Mouse (Mus musculus) macrophage (primary cell): Measurements from ENCODE around the gene Olfr632. TPM values are rescaled to one million over a fixed set of nuclear protein-coding genes. Genes with fewer than 3 reads are reported as not detected.

ENCODE experiments used
- polyA plus RNA-seq: library from polyadenylated mRNA; stranded (reverse); fragments of 250-400 nt; gene quantifications from 3 replicates; pipeline ENCODE4 v1.2.4, GENCODE M21; 2018; ENCODE audit warnings: inconsistent platforms

Gene Olfr632
- polyA plus RNA-seq, 1 experiment from 2014 or later = not detected

Other genes with a start within 250 kb of the Olfr632 start
- not detected in 3 replicates for gene Olfr243, start 219.7 kb upstream of the Olfr632 start, polyA plus RNA-seq
- gene Olfr628, start 204.0 kb upstream of the Olfr632 start, polyA plus RNA-seq = not detected in 3 replicates
- gene Olfr629, start 189.4 kb upstream of the Olfr632 start, polyA plus RNA-seq = not detected in 3 replicates
- gene Olfr630, start 177.0 kb upstream of the Olfr632 start, polyA plus RNA-seq = not detected in 3 replicates
- not detected in 3 replicates for gene Olfr69, start 162.8 kb upstream of the Olfr632 start, polyA plus RNA-seq
- gene Olfr68, start 154.6 kb upstream of the Olfr632 start, polyA plus RNA-seq = not detected in 3 replicates
- gene Olfr67, start 142.5 kb upstream of the Olfr632 start, polyA plus RNA-seq = not detected in 3 replicates
- gene Hbb-bt, start 120.4 kb upstream of the Olfr632 start, polyA plus RNA-seq = not detected in 3 replicates
- not detected in 3 replicates for gene Hbb-bs, start 106.3 kb upstream of the Olfr632 start, polyA plus RNA-seq
- gene Hbb-bh2, start 93.8 kb upstream of the Olfr632 start, polyA plus RNA-seq = not detected in 3 replicates
- gene Hbb-bh1, start 91.2 kb upstream of the Olfr632 start, polyA plus RNA-seq = not detected in 3 replicates
- not detected in 3 replicates for gene Hbb-y, start 81.1 kb upstream of the Olfr632 start, polyA plus RNA-seq
- gene Olfr66, start 48.1 kb upstream of the Olfr632 start, polyA plus RNA-seq = not detected in 3 replicates
- not detected in 3 replicates for gene Olfr64, start 39.9 kb upstream of the Olfr632 start, polyA plus RNA-seq
- gene Olfr65, start 30.9 kb upstream of the Olfr632 start, polyA plus RNA-seq = not detected in 3 replicates
- gene Olfr631, start 5.5 kb upstream of the Olfr632 start, polyA plus RNA-seq = not detected in 3 replicates
- not detected in 3 replicates for gene Olfr633, start 10.1 kb downstream of the Olfr632 start, polyA plus RNA-seq
- gene Olfr635, start 36.8 kb downstream of the Olfr632 start, polyA plus RNA-seq = not detected in 3 replicates
- not detected in 3 replicates for gene Olfr638, start 64.4 kb downstream of the Olfr632 start, polyA plus RNA-seq
- not detected in 3 replicates for gene Olfr639, start 83.0 kb downstream of the Olfr632 start, polyA plus RNA-seq
- not detected in 3 replicates for gene Olfr640, start 91.2 kb downstream of the Olfr632 start, polyA plus RNA-seq
- not detected in 3 replicates for gene Olfr641, start 101.1 kb downstream of the Olfr632 start, polyA plus RNA-seq
- not detected in 3 replicates for gene Olfr642, start 118.3 kb downstream of the Olfr632 start, polyA plus RNA-seq
- not detected in 3 replicates for gene 4930516K23Rik, start 127.1 kb downstream of the Olfr632 start, polyA plus RNA-seq
- not detected in 3 replicates for gene Olfr644, start 137.5 kb downstream of the Olfr632 start, polyA plus RNA-seq
- not detected in 3 replicates for gene Olfr645, start 151.1 kb downstream of the Olfr632 start, polyA plus RNA-seq
- not detected in 3 replicates for gene Olfr646, start 170.5 kb downstream of the Olfr632 start, polyA plus RNA-seq
- gene Ubqln5, start 195.5 kb downstream of the Olfr632 start, polyA plus RNA-seq = not detected in 3 replicates
- not detected in 3 replicates for gene Olfr643, start 203.1 kb downstream of the Olfr632 start, polyA plus RNA-seq
- not detected in 3 replicates for gene Ubqln3, start 208.9 kb downstream of the Olfr632 start, polyA plus RNA-seq
- gene Ubqlnl, start 216.2 kb downstream of the Olfr632 start, polyA plus RNA-seq = not detected in 3 replicates
- gene Olfm5, start 230.5 kb downstream of the Olfr632 start, polyA plus RNA-seq = not detected in 3 replicates
- gene Olfr648, start 249.0 kb downstream of the Olfr632 start, polyA plus RNA-seq = not detected in 3 replicates